Mouse (Mus musculus) forebrain, embryonic 15.5 days (tissue): ENCODE results near the gene Rnase2b. TPM values are rescaled to one million over a fixed set of nuclear protein-coding genes. Genes with fewer than 3 reads are reported as not detected.

Experiments
- ATAC-seq: fragments of 200-750 bp; cut with Nextera tagmentation; replicated peaks from 2 replicates; pipeline ENCODE4 v1.8.0; 2017; ENCODE audit warnings: mild to moderate bottlenecking, moderate TSS enrichment, moderate library complexity
- H3K27ac ChIP-seq: fragments of 300-500 bp; sonication (generic); replicated peaks from 2 replicates; pipeline ENCODE4 v1.5.1; 2015; ENCODE audit warnings: mild to moderate bottlenecking, inconsistent platforms
- H3K27me3 ChIP-seq: fragments of 300-500 bp; sonication (generic); 2 replicates; pipeline ENCODE4 v1.6.1; 2015; ENCODE audit warnings: inconsistent platforms
- H3K36me3 ChIP-seq: fragments of 300-500 bp; sonication (generic); 2 replicates; pipeline ENCODE4 v1.6.1; 2015; ENCODE audit warnings: mild to moderate bottlenecking, inconsistent platforms
- H3K4me1 ChIP-seq: fragments of 300-500 bp; sonication (generic); 2 replicates; pipeline ENCODE4 v1.6.1; 2015; ENCODE audit warnings: inconsistent platforms
- H3K4me2 ChIP-seq: fragments of 300-500 bp; sonication (generic); replicated peaks from 2 replicates; pipeline ENCODE4 v1.6.1; 2015; ENCODE audit warnings: mild to moderate bottlenecking, inconsistent platforms
- H3K4me3 ChIP-seq: fragments of 300-500 bp; sonication (generic); 2 replicates; pipeline ENCODE4 v1.5.1; 2015; ENCODE audit warnings: mild to moderate bottlenecking, inconsistent platforms
- H3K9ac ChIP-seq: fragments of 300-500 bp; sonication (generic); replicated peaks from 2 replicates; pipeline ENCODE4 v1.6.1; 2015; ENCODE audit warnings: mild to moderate bottlenecking, inconsistent platforms
- H3K9me3 ChIP-seq: fragments of 300-500 bp; sonication (generic); 2 replicates; pipeline ENCODE4 v1.6.1; 2016; ENCODE audit warnings: inconsistent platforms
- WGBS: fragments of 180-500 bp; shearing (Covaris S2); methylation state at CpG from one replicate; pipeline ENCODE4 v1.1.7; 2015; ENCODE audit warnings: mixed read lengths; 5-methylcytosine and 5-hydroxymethylcytosine counted together
- polyA plus RNA-seq: library from polyadenylated mRNA; unstranded; fragments of >200 nt; fragmentation: Nextera tagmentation; extraction: Ambion mirVana; gene quantifications from 2 replicates; pipeline ENCODE4 v1.2.1, GENCODE M21; 2015

Rnase2b gene
- polyA plus RNA-seq, 1 experiment from 2014 or later = not detected

DNA sequence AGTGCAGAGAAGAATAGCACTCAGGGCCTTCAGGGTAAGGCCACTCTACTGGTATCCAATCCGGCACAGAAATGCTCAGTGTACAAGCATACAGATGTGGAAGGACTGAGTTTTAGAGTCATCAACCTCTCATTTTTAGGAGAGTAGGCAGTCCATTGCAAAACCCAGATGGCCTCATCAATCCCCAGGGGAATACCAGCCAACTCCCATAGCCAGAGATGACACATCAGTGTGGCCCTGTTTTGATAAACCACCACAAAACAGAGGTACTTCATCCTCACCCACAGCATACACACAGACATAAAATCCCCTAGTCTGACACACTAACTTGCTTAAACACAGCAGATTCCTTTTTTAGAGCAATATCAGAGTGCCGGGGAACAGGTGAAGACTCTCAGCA is 38.4 kb downstream of the Rnase2b start:
- ATAC-seq = no peak

DNA sequence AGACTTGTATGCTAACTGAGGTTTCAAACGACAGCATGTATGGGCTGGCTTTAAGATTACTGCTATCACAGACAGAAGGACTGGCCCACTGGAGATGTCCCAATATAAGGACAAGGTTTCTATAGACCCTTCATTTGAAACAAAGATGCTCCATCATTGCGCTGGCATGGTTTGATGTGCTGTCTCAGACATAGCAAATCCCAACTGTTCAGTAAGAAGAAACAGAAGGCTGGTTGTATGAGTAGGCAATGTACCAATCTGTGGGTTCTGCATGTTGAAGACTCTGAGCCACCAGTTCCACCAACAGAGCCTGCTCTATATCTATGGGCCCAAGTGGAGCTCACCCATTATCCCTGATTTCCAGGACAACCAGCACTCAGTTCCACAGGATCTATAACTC is 41.1 kb downstream of the Rnase2b start, which contains the start of gene Ear14:
TSS of gene Ear14 (plus strand) at position 277 of the 400 bp plus-strand sequence.
- Histone ChIP-seq H3K4me2 (no peak within 1 kb of the TSS), H3K4me1 (no peaks in the 10 kb centered on the region), H3K27me3 (no peaks in the 10 kb centered on the region), H3K36me3 (no peaks in the 10 kb centered on the region), H3K4me3 (no peak within 1 kb of the TSS), H3K27ac (no peak within 1 kb of the TSS), H3K9ac (no peak within 1 kb of the TSS), H3K9me3 (no peaks in the 10 kb centered on the region)
- no peak for ATAC-seq
- 90% methylated on average over 2 of the region's 2 CpGs for WGBS

More for the DNA sequence above, 38.4 kb downstream of the Rnase2b start:
- no peaks in the 10 kb centered on the region for H3K9me3 ChIP-seq
- no peaks in the 10 kb centered on the region for H3K4me1 ChIP-seq
- H3K27ac ChIP-seq = no peak overlapping the region
- H3K9ac ChIP-seq = no peak overlapping the region
- no peaks in the 10 kb centered on the region for H3K36me3 ChIP-seq
- WGBS = 95% methylated on average over 2 of the region's 2 CpGs
- no peaks in the 10 kb centered on the region for H3K27me3 ChIP-seq
- no peak overlapping the region for H3K4me2 ChIP-seq
- H3K4me3 ChIP-seq = no peak overlapping the region

Other genes with a start within 250 kb of the Rnase2b start
- gene Osgep, start 237.4 kb upstream of the Rnase2b start, polyA plus RNA-seq = 145 and 150 TPM in 2 replicates
- 286 and 308 TPM in 2 replicates for gene Apex1, start 237.3 kb upstream of the Rnase2b start, polyA plus RNA-seq
- gene Pip4p1, start 231.4 kb upstream of the Rnase2b start, polyA plus RNA-seq = 95.1 and 95.3 TPM in 2 replicates
- 17.0 and 19.8 TPM in 2 replicates for gene Pnp, start 231.2 kb upstream of the Rnase2b start, polyA plus RNA-seq
- not detected in 2 replicates for gene Gm49342, start 217.7 kb upstream of the Rnase2b start, polyA plus RNA-seq
- 0.17 and 0.20 TPM in 2 replicates for gene Pnp2, start 206.3 kb upstream of the Rnase2b start, polyA plus RNA-seq
- not detected in 2 replicates for gene Rnase10, start 154.5 kb upstream of the Rnase2b start, polyA plus RNA-seq
- gene Rnase9, start 120.4 kb upstream of the Rnase2b start, polyA plus RNA-seq = not detected in 2 replicates
- gene Rnase11, start 112.1 kb upstream of the Rnase2b start, polyA plus RNA-seq = not detected in 2 replicates
- not detected in 2 replicates for gene Rnase12, start 104.6 kb upstream of the Rnase2b start, polyA plus RNA-seq
- not detected in 2 replicates for gene Olfr750, start 87.8 kb upstream of the Rnase2b start, polyA plus RNA-seq
- gene Rnase4, start 71.2 kb upstream of the Rnase2b start, polyA plus RNA-seq = 8.9 and 10.0 TPM in 2 replicates
- gene Ang, start 71.1 kb upstream of the Rnase2b start, polyA plus RNA-seq = 2.6 and 3.8 TPM in 2 replicates
- gene Eddm3b, start 47.8 kb upstream of the Rnase2b start, polyA plus RNA-seq = not detected in 2 replicates
- 0.36 and 0.40 TPM in 2 replicates for gene Rnase6, start 38.4 kb upstream of the Rnase2b start, polyA plus RNA-seq
- 0.23 and 0.26 TPM in 2 replicates for gene Rnase1, start 15.5 kb upstream of the Rnase2b start, polyA plus RNA-seq
- not detected in 2 replicates for gene Ang2, start 36.9 kb downstream of the Rnase2b start, polyA plus RNA-seq
- not detected in 2 replicates for gene Ear14, start 41.1 kb downstream of the Rnase2b start, polyA plus RNA-seq
- gene Rnase2a, start 93.9 kb downstream of the Rnase2b start, polyA plus RNA-seq = not detected in 2 replicates
- not detected in 2 replicates for gene Gm7247, start 199.5 kb downstream of the Rnase2b start, polyA plus RNA-seq
- gene Vmn2r88, start 248.6 kb downstream of the Rnase2b start, polyA plus RNA-seq = not detected in 2 replicates